Mouse (Mus musculus) urinary bladder, postnatal 25 days (tissue): ENCODE results near the gene Ptrh2.

Experiments used
- DNase-seq: peaks from one replicate; pipeline ENCODE4 v3.0.0; 2022; ENCODE audit warnings: low spot score

Gene Ptrh2

GRCm38 (mm10) chr11:86683395-86684125, at the start of gene Ptrh2, which contains the start of gene Vmp1:
TSS of gene Ptrh2 (plus strand) at chr11:86683985.
TSS of gene Vmp1 (minus strand) at chr11:86683836.
- peak; percentile 92 for DNase-seq

- DNase-seq: no peak
Observed at GRCm38 (mm10) chr11:86634396-86634795, 49.4 kb upstream of the Ptrh2 start.

GRCm38 (mm10) chr11:86637697-86638096, 46.1 kb upstream of the Ptrh2 start:
- DNase-seq: no peak

GRCm38 (mm10) chr11:86641714-86642113, 42.1 kb upstream of the Ptrh2 start:
- DNase-seq: no peak

- DNase-seq: no peak
Observed at GRCm38 (mm10) chr11:86644553-86644952, 39.2 kb upstream of the Ptrh2 start.

GRCm38 (mm10) chr11:86646136-86646834, 37.5 kb upstream of the Ptrh2 start:
- no peak for DNase-seq

GRCm38 (mm10) chr11:86646885-86647459, 36.8 kb upstream of the Ptrh2 start:
- DNase-seq: no peak

- DNase-seq: no peak
Observed at GRCm38 (mm10) chr11:86647706-86648447, 35.9 kb upstream of the Ptrh2 start.

GRCm38 (mm10) chr11:86649542-86649941, 34.2 kb upstream of the Ptrh2 start:
- DNase-seq: no peak

- DNase-seq: no peak
Observed at GRCm38 (mm10) chr11:86650676-86651075, 33.1 kb upstream of the Ptrh2 start.

- no peak for DNase-seq
Observed at GRCm38 (mm10) chr11:86652578-86652979, 31.2 kb upstream of the Ptrh2 start.

GRCm38 (mm10) chr11:86653446-86653845, 30.3 kb upstream of the Ptrh2 start:
- DNase-seq: peak; percentile 56

GRCm38 (mm10) chr11:86654096-86654495, 29.7 kb upstream of the Ptrh2 start:
- DNase-seq: no peak

GRCm38 (mm10) chr11:86655671-86656070, 28.1 kb upstream of the Ptrh2 start:
- no peak for DNase-seq

- DNase-seq: no peak
Observed at GRCm38 (mm10) chr11:86656849-86657567, 26.8 kb upstream of the Ptrh2 start.

- no peak for DNase-seq
Observed at GRCm38 (mm10) chr11:86657863-86658262, 25.9 kb upstream of the Ptrh2 start.

- no peak for DNase-seq
Observed at GRCm38 (mm10) chr11:86662986-86663895, 20.5 kb upstream of the Ptrh2 start.

- DNase-seq: no peak
Observed at GRCm38 (mm10) chr11:86663977-86664376, 19.8 kb upstream of the Ptrh2 start.

GRCm38 (mm10) chr11:86664406-86664805, 19.4 kb upstream of the Ptrh2 start:
- DNase-seq: no peak

GRCm38 (mm10) chr11:86667553-86667952, 16.2 kb upstream of the Ptrh2 start:
- no peak for DNase-seq

GRCm38 (mm10) chr11:86668169-86668568, 15.6 kb upstream of the Ptrh2 start:
- DNase-seq: no peak
